Mouse (Mus musculus) intestine, postnatal 0 days (tissue): Measurements from ENCODE around the gene Mlf2. TPM values are rescaled to one million over a fixed set of nuclear protein-coding genes. Genes with fewer than 3 reads are reported as not detected.

ENCODE experiments used
- ATAC-seq: fragments of 200-750 bp; cut with Nextera tagmentation; 2 replicates; pipeline ENCODE4 v1.8.0; 2017; ENCODE audit warnings: mild to moderate bottlenecking, moderate TSS enrichment, moderate library complexity
- H3K27ac ChIP-seq: fragments of 300-500 bp; sonication (generic); 2 replicates; pipeline ENCODE4 v1.5.1; 2014; ENCODE audit warnings: mild to moderate bottlenecking, low read depth, low read length, moderate library complexity
- H3K27me3 ChIP-seq: fragments of 300-500 bp; sonication (generic); replicated peaks from 2 replicates; pipeline ENCODE4 v1.6.1; 2014; ENCODE audit warnings: low read length, mixed read lengths; ENCODE audit not compliant: control insufficient read depth, insufficient read depth
- H3K36me3 ChIP-seq: fragments of 300-500 bp; sonication (generic); 2 replicates; pipeline ENCODE4 v1.6.1; 2014; ENCODE audit warnings: mild to moderate bottlenecking, moderate library complexity; ENCODE audit not compliant: control insufficient read depth, insufficient read depth
- H3K4me1 ChIP-seq: fragments of 300-500 bp; sonication (generic); replicated peaks from 2 replicates; pipeline ENCODE4 v1.6.1; 2014; ENCODE audit warnings: antibody characterized with exemption, low read length, mixed read lengths; ENCODE audit not compliant: control insufficient read depth, insufficient read depth
- H3K4me2 ChIP-seq: fragments of 300-500 bp; sonication (generic); replicated peaks from 2 replicates; pipeline ENCODE4 v1.6.1; 2014; ENCODE audit warnings: low read depth, mild to moderate bottlenecking, moderate library complexity
- H3K4me3 ChIP-seq: fragments of 300-500 bp; sonication (generic); 2 replicates; pipeline ENCODE4 v1.5.1; 2014; ENCODE audit warnings: low read depth, low read length
- H3K9ac ChIP-seq: fragments of 300-500 bp; sonication (generic); 2 replicates; pipeline ENCODE4 v1.6.1; 2014; ENCODE audit warnings: mild to moderate bottlenecking, low read depth, low read length
- H3K9me3 ChIP-seq: fragments of 300-500 bp; sonication (generic); 2 replicates; pipeline ENCODE4 v1.6.1; 2016; ENCODE audit warnings: mixed run types; ENCODE audit not compliant: control insufficient read depth
- CTCF ChIP-seq: sonication (generic); IDR thresholded peaks from 2 replicates; pipeline ENCODE4 v1.5.1; 2016; ENCODE audit warnings: low read depth, mild to moderate bottlenecking, control low read depth, antibody characterized with exemption, moderate library complexity
- WGBS: fragments of 180-500 bp; shearing (Covaris S2); extraction: QIAGEN DNeasy Blood & Tissue Kit; methylation state at CpG from one replicate; pipeline ENCODE4 v1.1.7; 2014; 5-methylcytosine and 5-hydroxymethylcytosine counted together
- polyA plus RNA-seq: library from polyadenylated mRNA; unstranded; fragments of >200 nt; fragmentation: Nextera tagmentation; extraction: Ambion mirVana; gene quantifications from 2 replicates; pipeline ENCODE4 v1.2.1, GENCODE M21; 2015

Mlf2 gene
- 265 and 269 TPM in 2 replicates for polyA plus RNA-seq

DNA sequence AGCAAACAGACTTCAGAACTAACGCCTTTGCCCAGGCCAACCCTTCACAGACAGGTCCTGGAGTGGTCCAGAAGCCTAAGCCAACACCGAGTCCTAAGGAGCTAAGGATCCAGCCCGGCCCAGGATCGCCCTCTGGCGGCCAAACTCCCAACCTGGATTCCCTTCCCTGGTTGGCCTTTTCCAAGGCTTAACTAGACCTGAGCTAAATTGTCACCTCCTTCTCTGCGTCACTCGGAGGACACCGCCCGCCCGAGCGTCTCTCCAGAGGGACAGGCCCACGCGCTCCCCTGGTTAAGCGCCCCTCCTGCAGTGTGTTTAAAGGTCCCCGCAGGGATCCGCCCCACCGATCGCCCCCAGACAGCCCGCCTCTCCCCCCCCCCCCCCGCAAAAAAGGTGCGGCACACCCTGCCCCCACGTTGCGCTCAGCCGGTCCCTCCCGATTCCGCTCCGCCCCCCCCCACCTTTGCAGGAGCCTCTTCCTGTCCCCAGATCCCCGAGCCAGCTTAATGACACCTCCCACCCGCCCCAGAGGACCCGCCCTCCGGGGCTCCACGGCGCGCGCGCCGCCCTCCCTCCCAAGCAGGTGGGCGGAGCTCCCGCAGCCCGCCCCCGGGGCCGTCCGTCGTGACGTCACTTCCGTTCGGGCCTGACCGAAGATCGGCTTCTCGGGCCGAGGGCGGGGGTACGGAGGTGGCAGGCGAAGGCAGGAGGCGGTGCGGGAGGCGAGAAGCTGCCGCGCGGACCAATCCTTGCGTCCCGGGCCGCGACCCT, at the start of gene Mlf2:
Gene Mlf2 (plus strand): TSS at position 633 of the 771 bp plus-strand sequence.
- H3K4me1 ChIP-seq, result peaks cover 9% of the 10 kb centered on the region; the same call in 1 of the 2 replicates
- no peaks in the 10 kb centered on the region for H3K27me3 ChIP-seq
- H3K9me3 ChIP-seq, result no peaks in the 10 kb centered on the region
- ATAC-seq, result peak; percentile 95
- H3K9ac ChIP-seq, result peak within 1 kb of the TSS; percentile 87
- H3K4me3 ChIP-seq, result peak within 1 kb of the TSS; percentile 85
- peaks cover 28% of the 10 kb centered on the region for H3K36me3 ChIP-seq
- WGBS, result under 1% methylated on average over 61 of the region's 64 CpGs
- H3K4me2 ChIP-seq, result peak within 1 kb of the TSS; percentile 82
- H3K27ac ChIP-seq, result peak within 1 kb of the TSS; percentile 95
- peak; percentile 100 for TF ChIP-seq CTCF

DNA sequence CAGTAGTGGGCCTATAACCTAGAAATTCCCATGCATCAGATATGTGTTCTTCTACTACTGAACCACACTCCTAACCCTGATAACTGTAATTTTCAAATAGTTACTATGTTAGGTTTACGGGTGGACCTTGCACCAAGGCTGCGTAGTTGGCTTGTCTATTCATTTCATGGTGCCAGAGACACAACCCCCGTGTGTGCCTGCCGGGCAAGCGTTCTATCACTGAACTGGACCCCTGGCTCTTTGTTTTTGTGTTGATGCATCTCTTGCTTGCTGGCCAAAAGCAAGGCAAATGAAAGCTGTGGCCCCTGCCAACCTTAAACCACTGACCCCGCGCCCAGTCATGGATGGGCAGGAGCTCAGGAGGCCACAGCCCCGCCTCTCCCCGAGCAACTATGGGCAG, 49.4 kb upstream of the Mlf2 start:
- 79% methylated on average over 9 of the region's 9 CpGs for WGBS
- TF ChIP-seq CTCF, result no peak
- Histone ChIP-seq H3K36me3 (no peaks in the 10 kb centered on the region), H3K9me3 (no peaks in the 10 kb centered on the region), H3K27me3 (no peaks in the 10 kb centered on the region), H3K9ac (no peak overlapping the region), H3K4me2 (no peak overlapping the region), H3K4me1 (no peaks in the 10 kb centered on the region), H3K27ac (no peak overlapping the region), H3K4me3 (no peak overlapping the region)
- ATAC-seq, result no peak

DNA sequence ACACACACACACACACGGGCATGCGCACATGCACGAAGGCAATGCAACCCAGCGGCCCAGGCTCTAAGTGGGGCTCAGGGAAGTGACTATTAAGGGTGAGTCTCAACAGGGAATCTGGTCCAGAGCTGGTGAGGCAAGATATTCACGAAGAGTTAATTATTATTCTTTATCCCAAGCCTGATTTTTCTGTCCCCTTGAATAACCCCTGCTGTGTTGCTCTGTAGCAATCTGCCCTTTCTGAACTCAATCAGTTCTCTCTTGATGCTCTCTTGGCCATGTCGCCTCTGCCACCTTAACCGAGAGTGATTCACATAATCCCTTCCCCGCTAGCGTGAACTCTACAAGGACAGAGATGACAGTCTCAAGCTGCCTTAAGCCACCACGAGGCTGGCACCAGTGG, 47.8 kb upstream of the Mlf2 start:
- H3K4me1 ChIP-seq, result no peaks in the 10 kb centered on the region
- H3K36me3 ChIP-seq, result no peaks in the 10 kb centered on the region
- ATAC-seq, result no peak
- H3K27ac ChIP-seq, result no peak overlapping the region
- no peak overlapping the region for H3K4me3 ChIP-seq
- H3K27me3 ChIP-seq, result no peaks in the 10 kb centered on the region
- WGBS, result 80% methylated on average over 10 of the region's 10 CpGs
- H3K4me2 ChIP-seq, result no peak overlapping the region
- no peaks in the 10 kb centered on the region for H3K9me3 ChIP-seq
- no peak overlapping the region for H3K9ac ChIP-seq
- TF ChIP-seq CTCF, result no peak

DNA sequence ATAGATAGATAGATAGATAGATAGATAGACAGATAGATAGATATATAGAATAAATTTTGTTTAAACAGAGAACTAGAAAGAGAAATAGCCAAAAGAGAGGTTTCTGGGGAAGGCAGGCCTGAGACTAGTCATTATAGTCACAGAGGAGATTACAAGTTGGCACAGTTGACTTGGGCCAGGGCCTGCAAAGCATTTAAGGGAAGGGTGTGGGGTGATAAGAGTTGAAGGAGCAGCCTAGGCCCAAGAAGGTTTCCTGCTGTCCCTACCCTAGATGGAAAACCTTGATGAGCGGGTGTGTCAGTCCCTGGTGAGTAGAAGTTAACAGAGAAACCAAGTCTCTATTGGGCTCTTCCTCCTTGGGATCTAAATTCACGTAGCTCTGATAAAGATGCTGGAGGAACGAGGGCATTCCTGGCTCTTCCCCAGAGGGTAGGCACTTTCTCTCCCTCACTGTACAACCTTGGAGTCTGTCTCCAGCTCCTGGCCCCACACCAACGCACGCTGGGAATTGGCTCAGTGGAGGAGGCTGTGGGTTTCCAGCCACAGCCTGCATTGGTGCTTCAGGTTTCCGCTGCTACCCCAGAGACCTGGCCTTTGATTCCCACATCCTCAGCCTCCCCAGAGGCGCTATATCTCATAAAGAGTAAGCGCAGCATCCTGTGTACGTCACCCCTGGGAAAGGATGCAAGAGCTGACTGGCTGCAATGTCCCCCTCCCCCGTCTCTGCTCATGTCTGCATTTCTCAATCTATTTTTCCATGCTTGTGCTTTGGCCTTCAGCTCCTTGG, 46.3 kb upstream of the Mlf2 start:
- H3K9me3 ChIP-seq, result no peaks in the 10 kb centered on the region
- no peak overlapping the region for H3K9ac ChIP-seq
- no peak overlapping the region for H3K4me3 ChIP-seq
- no peak overlapping the region for H3K4me2 ChIP-seq
- H3K4me1 ChIP-seq, result no peaks in the 10 kb centered on the region
- no peaks in the 10 kb centered on the region for H3K27me3 ChIP-seq
- H3K36me3 ChIP-seq, result no peaks in the 10 kb centered on the region
- no peak overlapping the region for H3K27ac ChIP-seq
- 69% methylated on average over 10 of the region's 10 CpGs for WGBS
- ATAC-seq, result no peak
- no peak for TF ChIP-seq CTCF

DNA sequence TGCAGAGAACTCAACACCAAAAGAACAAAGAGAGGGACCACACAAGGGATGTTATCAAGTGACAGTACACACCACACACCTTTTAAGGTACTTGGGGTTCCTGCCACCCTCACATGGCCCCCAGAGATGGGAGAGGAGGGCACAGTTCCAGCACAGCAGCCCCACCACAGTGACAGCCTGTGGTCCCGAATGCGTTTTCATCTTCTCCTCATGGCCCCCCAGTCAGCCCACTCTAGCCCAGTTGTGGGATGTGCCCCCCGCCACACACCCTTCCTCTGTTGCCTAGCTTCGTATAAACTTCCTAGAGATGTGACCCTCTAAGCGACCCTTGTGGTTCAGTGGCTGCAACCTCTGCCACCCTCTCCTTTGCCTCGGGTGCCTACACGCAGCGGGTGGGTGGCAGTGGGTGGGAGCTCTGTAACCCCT, 45.2 kb upstream of the Mlf2 start:
- Histone ChIP-seq H3K9ac (no peak overlapping the region), H3K27ac (no peak overlapping the region), H3K27me3 (no peaks in the 10 kb centered on the region), H3K36me3 (no peaks in the 10 kb centered on the region), H3K4me2 (no peak overlapping the region), H3K4me3 (no peak overlapping the region), H3K4me1 (no peaks in the 10 kb centered on the region), H3K9me3 (no peaks in the 10 kb centered on the region)
- no peak for TF ChIP-seq CTCF
- WGBS, result 90% methylated on average over 8 of the region's 8 CpGs
- no peak for ATAC-seq

DNA sequence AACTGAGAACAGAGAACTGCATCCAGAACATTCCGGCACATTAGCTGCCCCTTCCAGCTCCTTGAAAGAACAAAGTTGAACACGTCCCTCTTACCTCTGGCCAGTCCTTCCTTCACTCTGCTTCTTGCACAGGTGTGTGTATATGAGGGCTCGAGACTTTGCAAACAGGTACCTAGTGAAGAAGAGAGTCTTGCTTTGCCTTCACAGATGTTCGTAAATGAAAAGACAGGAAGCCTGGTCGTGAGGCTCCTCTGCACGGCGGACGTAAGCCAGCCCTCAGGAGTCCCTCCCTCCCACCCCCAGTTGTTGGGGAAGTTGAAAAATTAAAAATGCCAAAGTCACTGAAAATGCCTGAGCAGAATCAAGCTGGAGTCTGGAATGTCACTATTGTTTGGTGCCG, 43.2 kb upstream of the Mlf2 start, which contains the start of gene Cd4:
Gene Cd4 (minus strand): TSS at position 236 of the 400 bp plus-strand sequence.
- Histone ChIP-seq H3K27me3 (no peaks in the 10 kb centered on the region), H3K4me3 (no peak within 1 kb of the TSS), H3K9me3 (no peaks in the 10 kb centered on the region), H3K4me1 (no peaks in the 10 kb centered on the region), H3K4me2 (no peak within 1 kb of the TSS), H3K27ac (no peak within 1 kb of the TSS), H3K36me3 (no peaks in the 10 kb centered on the region), H3K9ac (no peak within 1 kb of the TSS)
- TF ChIP-seq CTCF, result no peak
- ATAC-seq, result no peak
- 76% methylated on average over 9 of the region's 9 CpGs for WGBS
